Mouse (Mus musculus) kidney, adult 9 months (tissue): ENCODE measurements around the gene Ccdc92b.

Experiments
- DNase-seq: peaks from one replicate; pipeline ENCODE4 v3.0.0; 2022

The Ccdc92b gene

GRCm38 (mm10) chr11:74613428-74613827 is 6.0 kb upstream of the Ccdc92b start:
- no peak for DNase-seq

- DNase-seq, result no peak
These were observed 3.8 kb upstream of the Ccdc92b start for GRCm38 (mm10) chr11:74615571-74615970.

- no peak for DNase-seq
These were observed 523 bp downstream of the Ccdc92b start for GRCm38 (mm10) chr11:74619956-74620300.

- no peak for DNase-seq
These were observed 2.7 kb downstream of the Ccdc92b start for GRCm38 (mm10) chr11:74621974-74622669.

- DNase-seq, result peak; percentile 85
These were observed 4.3 kb downstream of the Ccdc92b start for GRCm38 (mm10) chr11:74623693-74624092.

GRCm38 (mm10) chr11:74625333-74625732 is 5.9 kb downstream of the Ccdc92b start:
- no peak for DNase-seq

GRCm38 (mm10) chr11:74627481-74627880 is 8.1 kb downstream of the Ccdc92b start:
- no peak for DNase-seq

GRCm38 (mm10) chr11:74631880-74632789 is 12.7 kb downstream of the Ccdc92b start:
- DNase-seq, result no peak

GRCm38 (mm10) chr11:74634490-74635275 is 15.3 kb downstream of the Ccdc92b start:
- peak; percentile 79 for DNase-seq

GRCm38 (mm10) chr11:74637486-74637885 is 18.1 kb downstream of the Ccdc92b start:
- no peak for DNase-seq

GRCm38 (mm10) chr11:74637971-74638790 is 18.8 kb downstream of the Ccdc92b start:
- peak; percentile 89 for DNase-seq

GRCm38 (mm10) chr11:74638791-74639411 is 19.5 kb downstream of the Ccdc92b start:
- DNase-seq, result peak; percentile 23

- DNase-seq, result no peak
These were observed 20.2 kb downstream of the Ccdc92b start for GRCm38 (mm10) chr11:74639628-74640027.

GRCm38 (mm10) chr11:74647966-74648365 is 28.6 kb downstream of the Ccdc92b start:
- no peak for DNase-seq

- DNase-seq, result no peak
These were observed 29.3 kb downstream of the Ccdc92b start for GRCm38 (mm10) chr11:74648676-74649075.

- DNase-seq, result peak; percentile 99
These were observed 29.8 kb downstream of the Ccdc92b start, which contains the start of gene Cluh for GRCm38 (mm10) chr11:74649095-74649646. TSS of gene Cluh (plus strand) at chr11:74649495.

- peak; percentile 93 for DNase-seq
These were observed 30.5 kb downstream of the Ccdc92b start for GRCm38 (mm10) chr11:74649647-74650551.

GRCm38 (mm10) chr11:74650576-74651100 is 31.2 kb downstream of the Ccdc92b start:
- DNase-seq, result no peak

GRCm38 (mm10) chr11:74652791-74653191 is 33.4 kb downstream of the Ccdc92b start:
- peak; percentile 83 for DNase-seq

- peak; percentile 39 for DNase-seq
These were observed 34.0 kb downstream of the Ccdc92b start for GRCm38 (mm10) chr11:74653385-74653784.
